Mouse (Mus musculus): ENCODE results near the gene Tbc1d9.

- TF ChIP-seq CTCF (IDR thresholded peaks at IDR 0.05; ENCODE audit: borderline replicate concordance, insufficient read depth, low read length) (peak; percentile 48; the same call in 1 of the 2 replicates), POLR2A (IDR thresholded peaks at IDR 0.05; ENCODE audit: low read depth, low read length) (no peak)
Observed at GRCm38 (mm10) chr8:83260418-83261215, 95.5 kb downstream of the Tbc1d9 start.
